Mouse (Mus musculus) heart, postnatal 4 days (tissue): ENCODE measurements around the gene Sftpd. TPM values are rescaled to one million over a fixed set of nuclear protein-coding genes. Genes with fewer than 3 reads are reported as not detected.

Experiments
- total RNA-seq, 2 experiments: library from RNA; stranded (reverse); gene quantifications; 2 replicates each; pipeline ENCODE4 v1.2.3; 2021

The Sftpd gene
- total RNA-seq, 2 experiments from 2014 or later = not detected

Other genes starting within 250 kb of the Sftpd start
- 10 to 100 TPM; 25.9 to 28.6 TPM for gene Tspan14, start 218.3 kb downstream of the Sftpd start, total RNA-seq
- 10 to 100 TPM; 15.3 to 17.3 TPM for gene Fam213a, start 171.4 kb downstream of the Sftpd start, total RNA-seq
- not detected for gene Dydc2, start 115.9 kb downstream of the Sftpd start, total RNA-seq
- gene Dydc1, start 112.2 kb downstream of the Sftpd start, total RNA-seq = not detected
- under 1 TPM in 1 of 2 experiments, not detected in 1; 0.19 TPM for gene Mat1a, start 80.1 kb downstream of the Sftpd start, total RNA-seq
- not detected for gene Sftpa1, start 53.4 kb downstream of the Sftpd start, total RNA-seq
- gene Mbl1, start 33.7 kb downstream of the Sftpd start, total RNA-seq = not detected
- not detected for gene Gm2832, start 93.7 kb upstream of the Sftpd start, total RNA-seq
- gene Gm5798, start 163.5 kb upstream of the Sftpd start, total RNA-seq = not detected
- not detected for gene Gm7945, start 201.2 kb upstream of the Sftpd start, total RNA-seq
- not detected for gene Gm6482, start 223.1 kb upstream of the Sftpd start, total RNA-seq